Mouse (Mus musculus) lung, embryonic 15.5 days (tissue): ENCODE data around the gene Alox12b. TPM values are rescaled to one million over a fixed set of nuclear protein-coding genes. Genes with fewer than 3 reads are reported as not detected.

Experiments used
- ATAC-seq: fragments of 200-750 bp; cut with Nextera tagmentation; 2 replicates; pipeline ENCODE4 v1.8.0; 2017; ENCODE audit warnings: moderate number of reproducible peaks, borderline replicate concordance; ENCODE audit not compliant: low FRiP score, low TSS enrichment; ENCODE audit errors: extremely low read depth
- H3K27ac ChIP-seq: fragments of 300-500 bp; sonication (generic); 2 replicates; pipeline ENCODE4 v1.5.1; 2015; ENCODE audit warnings: moderate library complexity, mild to moderate bottlenecking, inconsistent platforms
- H3K27me3 ChIP-seq: fragments of 300-500 bp; sonication (generic); 2 replicates; pipeline ENCODE4 v1.6.1; 2015; ENCODE audit warnings: inconsistent platforms
- H3K36me3 ChIP-seq: fragments of 300-500 bp; sonication (generic); 2 replicates; pipeline ENCODE4 v1.6.1; 2015; ENCODE audit warnings: inconsistent platforms
- H3K4me1 ChIP-seq: fragments of 300-500 bp; sonication (generic); 2 replicates; pipeline ENCODE4 v1.6.1; 2015; ENCODE audit warnings: inconsistent platforms
- H3K4me2 ChIP-seq: fragments of 300-500 bp; sonication (generic); 2 replicates; pipeline ENCODE4 v1.6.1; 2015; ENCODE audit warnings: inconsistent platforms, mild to moderate bottlenecking, moderate library complexity
- H3K4me3 ChIP-seq: fragments of 300-500 bp; sonication (generic); 2 replicates; pipeline ENCODE4 v1.5.1; 2015; ENCODE audit warnings: mild to moderate bottlenecking, inconsistent platforms
- H3K9ac ChIP-seq: fragments of 300-500 bp; sonication (generic); 2 replicates; pipeline ENCODE4 v1.6.1; 2015; ENCODE audit warnings: inconsistent platforms
- H3K9me3 ChIP-seq: fragments of 300-500 bp; sonication (generic); 2 replicates; pipeline ENCODE4 v1.6.1; 2016; ENCODE audit warnings: inconsistent platforms
- WGBS: fragments of 180-500 bp; shearing (Covaris S2); methylation state at CpG from one replicate; pipeline ENCODE4 v1.1.7; 2015; 5-methylcytosine and 5-hydroxymethylcytosine counted together
- polyA plus RNA-seq: library from polyadenylated mRNA; unstranded; fragments of >200 nt; fragmentation: Nextera tagmentation; extraction: Ambion mirVana; gene quantifications from 2 replicates; pipeline ENCODE4 v1.2.1, GENCODE M21; 2015

Gene Alox12b
- not detected in 2 replicates for polyA plus RNA-seq

- WGBS: 3% methylated on average over 18 of the region's 18 CpGs
- Histone ChIP-seq H3K9ac (no peak within 1 kb of the TSS), H3K4me1 (0 out of 2 replicates have a peak, but pooled peaks cover 5% of the 10 kb centered on the region), H3K9me3 (no peaks in the 10 kb centered on the region), H3K27ac (no peak within 1 kb of the TSS), H3K4me2 (peak within 1 kb of the TSS; percentile 16; the same call in 1 of the 2 replicates), H3K4me3 (no peak within 1 kb of the TSS), H3K36me3 (no peaks in the 10 kb centered on the region), H3K27me3 (peaks cover 49% of the 10 kb centered on the region)
- ATAC-seq: no peak
Measured at GRCm38 (mm10) chr11:69156800-69157199, at the start of gene Alox12b. Alox12b (plus strand) TSS chr11:69156989.

GRCm38 (mm10) chr11:69107676-69108075 is 49.1 kb upstream of the Alox12b start:
- no peaks in the 10 kb centered on the region for H3K9me3 ChIP-seq
- peaks cover 70% of the 10 kb centered on the region for H3K36me3 ChIP-seq
- H3K9ac ChIP-seq: no peak overlapping the region
- no peaks in the 10 kb centered on the region for H3K27me3 ChIP-seq
- ATAC-seq: no peak
- H3K27ac ChIP-seq: no peak overlapping the region
- H3K4me1 ChIP-seq: peaks cover 19% of the 10 kb centered on the region
- WGBS: 88% methylated on average over 11 of the region's 11 CpGs
- no peak overlapping the region for H3K4me2 ChIP-seq
- no peak overlapping the region for H3K4me3 ChIP-seq

- H3K27ac ChIP-seq: no peak overlapping the region
- no peak overlapping the region for H3K4me3 ChIP-seq
- no peaks in the 10 kb centered on the region for H3K9me3 ChIP-seq
- no peak for ATAC-seq
- no peaks in the 10 kb centered on the region for H3K27me3 ChIP-seq
- 92% methylated on average over 9 of the region's 9 CpGs for WGBS
- H3K36me3 ChIP-seq: peaks cover 64% of the 10 kb centered on the region
- peaks cover 19% of the 10 kb centered on the region for H3K4me1 ChIP-seq
- H3K4me2 ChIP-seq: no peak overlapping the region
- H3K9ac ChIP-seq: no peak overlapping the region
Measured at GRCm38 (mm10) chr11:69108223-69108622, 48.6 kb upstream of the Alox12b start.

GRCm38 (mm10) chr11:69109032-69109900 is 47.5 kb upstream of the Alox12b start:
- Histone ChIP-seq H3K27ac (no peak overlapping the region), H3K4me3 (no peak overlapping the region), H3K4me2 (no peak overlapping the region), H3K27me3 (no peaks in the 10 kb centered on the region), H3K9me3 (no peaks in the 10 kb centered on the region), H3K36me3 (peaks cover 54% of the 10 kb centered on the region), H3K4me1 (peaks cover 19% of the 10 kb centered on the region), H3K9ac (no peak overlapping the region)
- no peak for ATAC-seq
- WGBS: 76% methylated on average over 13 of the region's 13 CpGs

- Histone ChIP-seq H3K9me3 (no peaks in the 10 kb centered on the region), H3K27me3 (no peaks in the 10 kb centered on the region), H3K4me2 (peak overlapping the region; percentile 57), H3K36me3 (peaks cover 41% of the 10 kb centered on the region), H3K27ac (peak overlapping the region; percentile 46), H3K4me1 (peaks cover 19% of the 10 kb centered on the region), H3K9ac (peak overlapping the region; percentile 40), H3K4me3 (peak overlapping the region; percentile 51)
- peak; percentile 84 for ATAC-seq
- 1% methylated on average over 30 of the region's 30 CpGs for WGBS
Measured at GRCm38 (mm10) chr11:69110319-69111046, 46.3 kb upstream of the Alox12b start.

- Histone ChIP-seq H3K4me1 (peaks cover 19% of the 10 kb centered on the region), H3K36me3 (peaks cover 34% of the 10 kb centered on the region), H3K27ac (peak overlapping the region; percentile 46; the same call in 1 of the 2 replicates), H3K4me3 (peak overlapping the region; percentile 51), H3K4me2 (peak overlapping the region; percentile 57), H3K9ac (peak overlapping the region; percentile 40), H3K9me3 (no peaks in the 10 kb centered on the region), H3K27me3 (no peaks in the 10 kb centered on the region)
- no peak for ATAC-seq
- WGBS: 5% methylated on average over 21 of the region's 21 CpGs
Measured at GRCm38 (mm10) chr11:69111051-69111810, 45.6 kb upstream of the Alox12b start.

- Histone ChIP-seq H3K4me1 (peaks cover 21% of the 10 kb centered on the region), H3K4me3 (peak overlapping the region; percentile 51; the same call in 1 of the 2 replicates), H3K9me3 (no peaks in the 10 kb centered on the region), H3K9ac (no peak overlapping the region), H3K36me3 (peaks cover 28% of the 10 kb centered on the region), H3K4me2 (peak overlapping the region; percentile 57), H3K27ac (no peak overlapping the region), H3K27me3 (no peaks in the 10 kb centered on the region)
- ATAC-seq: no peak
- WGBS: 57% methylated on average over 4 of the region's 4 CpGs
Measured at GRCm38 (mm10) chr11:69111865-69112264, 44.9 kb upstream of the Alox12b start.

GRCm38 (mm10) chr11:69114018-69114417 is 42.8 kb upstream of the Alox12b start:
- no peak overlapping the region for H3K4me2 ChIP-seq
- H3K27ac ChIP-seq: no peak overlapping the region
- ATAC-seq: no peak
- no peak overlapping the region for H3K9ac ChIP-seq
- WGBS: 58% methylated on average over 3 of the region's 3 CpGs
- peaks cover 7% of the 10 kb centered on the region for H3K36me3 ChIP-seq
- H3K4me3 ChIP-seq: no peak overlapping the region
- no peaks in the 10 kb centered on the region for H3K27me3 ChIP-seq
- peaks cover 31% of the 10 kb centered on the region for H3K4me1 ChIP-seq
- H3K9me3 ChIP-seq: no peaks in the 10 kb centered on the region

GRCm38 (mm10) chr11:69114621-69115020 is 42.2 kb upstream of the Alox12b start:
- no peak overlapping the region for H3K4me2 ChIP-seq
- WGBS: 69% methylated on average over 3 of the region's 3 CpGs
- no peak overlapping the region for H3K27ac ChIP-seq
- H3K36me3 ChIP-seq: peaks cover 1% of the 10 kb centered on the region
- H3K9me3 ChIP-seq: no peaks in the 10 kb centered on the region
- H3K9ac ChIP-seq: no peak overlapping the region
- no peaks in the 10 kb centered on the region for H3K27me3 ChIP-seq
- no peak for ATAC-seq
- H3K4me3 ChIP-seq: no peak overlapping the region
- peaks cover 32% of the 10 kb centered on the region for H3K4me1 ChIP-seq

- no peak for ATAC-seq
- Histone ChIP-seq H3K9ac (no peak overlapping the region), H3K27ac (no peak overlapping the region), H3K36me3 (no peaks in the 10 kb centered on the region), H3K4me3 (peak overlapping the region; percentile 66; the same call in 1 of the 2 replicates), H3K9me3 (no peaks in the 10 kb centered on the region), H3K4me1 (peaks cover 41% of the 10 kb centered on the region), H3K27me3 (no peaks in the 10 kb centered on the region), H3K4me2 (peak overlapping the region; percentile 94)
- 51% methylated on average over 5 of the region's 5 CpGs for WGBS
Measured at GRCm38 (mm10) chr11:69116843-69117242, 39.9 kb upstream of the Alox12b start.
